Mouse (Mus musculus) stomach, postnatal 0 days (tissue): ENCODE measurements around the gene Gm3285.

ENCODE experiments used
- CTCF ChIP-seq: IDR thresholded peaks from 2 replicates; pipeline ENCODE4 v1.5.1; 2016; ENCODE audit warnings: antibody characterized with exemption, low read depth, mild to moderate bottlenecking, moderate library complexity
- EP300 ChIP-seq: optimal IDR thresholded peaks from 2 replicates; pipeline ENCODE3; 2016; ENCODE audit warnings: antibody characterized with exemption

DNA sequence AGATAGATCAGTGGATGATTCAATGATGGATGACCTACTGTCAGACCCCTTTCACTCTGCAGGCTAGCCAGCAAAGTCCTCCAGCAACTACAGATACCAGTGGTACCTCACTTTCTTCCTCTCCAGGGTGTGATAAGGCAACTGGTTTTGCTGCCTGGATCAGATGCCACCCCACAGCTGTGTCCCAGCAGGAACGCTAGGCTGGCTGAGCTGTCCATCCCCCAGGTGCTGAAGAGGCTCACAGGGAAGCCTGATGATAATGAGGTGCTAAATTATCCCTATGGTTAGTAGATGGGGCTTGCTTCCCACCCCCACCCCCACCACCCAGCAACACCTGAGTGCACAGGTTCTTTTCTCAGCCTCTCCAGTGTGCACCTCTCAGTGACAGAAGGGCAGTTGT, 5.8 kb downstream of the Gm3285 start:
- TF ChIP-seq CTCF (no peak), EP300 (no peak)
